In the genomic region with DNA sequence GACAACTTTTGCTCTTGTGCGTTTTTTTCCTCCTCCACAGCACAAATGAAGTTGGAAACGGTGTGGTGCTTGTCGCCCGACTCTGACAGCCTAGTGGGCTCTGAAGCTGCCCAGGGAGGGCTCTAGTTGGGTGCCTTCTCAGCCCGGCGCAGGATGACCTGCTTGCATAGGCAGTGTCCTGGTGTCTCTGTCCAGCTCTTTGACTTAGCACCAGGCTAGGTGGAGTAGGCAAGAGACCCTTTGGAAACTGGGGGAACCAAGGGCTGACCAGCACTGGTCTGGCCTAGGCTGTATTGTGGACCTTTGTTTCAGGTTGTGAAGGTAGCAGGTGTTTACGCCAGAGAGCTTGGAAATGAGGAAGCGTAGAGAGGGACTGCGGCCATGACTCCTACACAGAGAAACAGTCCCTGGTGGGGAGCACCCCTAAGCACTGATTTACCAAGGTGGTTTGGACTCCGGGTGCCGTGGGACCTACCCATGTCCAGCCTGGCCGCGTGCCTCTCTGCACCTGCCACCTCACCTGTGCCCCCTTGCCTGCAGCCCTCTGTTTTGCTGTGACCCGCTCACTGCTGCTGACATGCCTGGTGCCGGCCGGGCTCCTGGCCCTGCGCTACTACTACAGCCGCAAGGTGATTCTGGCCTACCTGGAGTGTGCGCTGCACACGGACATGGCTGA, we compare ENCODE assay signal across 9 mouse cellular contexts. TPM values are rescaled to one million over a fixed set of nuclear protein-coding genes. Genes with fewer than 3 reads are reported as not detected.
A peak's percentile ranks its signal among the peaks of the same experiment; 100 is the strongest.
DNase-seq lines count a peak whose midpoint lies in the region; ATAC-seq and TF ChIP-seq lines count a peak whose summit lies in the region.
"Had no signal": no experiment of that assay in that cellular context is flagged by ENCODE, and none has a peak within 500 bp of the region (broad histone marks: within the 10 kb centered on the region; RNA-seq: fewer than 3 reads in every experiment).

No protein-coding gene starts in this region.

- H3K4me2 ChIP-seq in embryonic facial prominence, embryonic 12.5 days (replicated peaks) = peak overlapping the region; percentile 97
- H3K4me2 ChIP-seq in limb, embryonic 12.5 days = peak overlapping the region; percentile 98

- H3K27ac ChIP-seq in heart, embryonic 10.5 days = no peak overlapping the region
- H3K27ac ChIP-seq in embryonic facial prominence, embryonic 12.5 days = no peak overlapping the region
- H3K27ac ChIP-seq in limb, embryonic 12.5 days = no peak overlapping the region

- 69% methylated on average over 20 of the region's 20 CpGs for WGBS in heart, embryonic 10.5 days
- WGBS in embryonic facial prominence, embryonic 12.5 days = 67% methylated on average over 20 of the region's 20 CpGs
- WGBS in limb, embryonic 12.5 days = 68% methylated on average over 20 of the region's 20 CpGs

- TF ChIP-seq CTCF in E14TG2a.4 (conservative IDR thresholded peaks at IDR 0.05; ENCODE audit: low read length) = no peak

- H3K27me3 ChIP-seq in heart, embryonic 10.5 days (ENCODE audit: insufficient read depth, poor library complexity, severe bottlenecking) = peaks cover 81% of the 10 kb centered on the region
- peaks cover 85% of the 10 kb centered on the region for H3K27me3 ChIP-seq in E14TG2a.4 (ENCODE audit: insufficient read depth, low read length)
- peaks cover 64% of the 10 kb centered on the region for H3K27me3 ChIP-seq in embryonic facial prominence, embryonic 12.5 days
- peaks cover 71% of the 10 kb centered on the region for H3K27me3 ChIP-seq in limb, embryonic 12.5 days

- DNase-seq in heart, embryonic 10.5 days (ENCODE audit: low spot score) = no peak
- DNase-seq in heart, adult 8-10 months (ENCODE audit: low spot score) = no peak
- no peak for DNase-seq in right cerebral cortex, postnatal 14 days
- no peak for DNase-seq in urinary bladder, postnatal 25 days (ENCODE audit: low spot score)
- no peak for DNase-seq in layer of hippocampus, postnatal 14 days (ENCODE audit: low spot score in 2 of 2)

- H3K4me1 ChIP-seq in heart, embryonic 10.5 days = peaks cover 23% of the 10 kb centered on the region
- peaks cover 28% of the 10 kb centered on the region for H3K4me1 ChIP-seq in E14TG2a.4 (replicated peaks; ENCODE audit: low read depth, low read length)
- peaks cover 6% of the 10 kb centered on the region; the same call in 1 of the 2 replicates for H3K4me1 ChIP-seq in embryonic facial prominence, embryonic 12.5 days
- peaks cover 18% of the 10 kb centered on the region for H3K4me1 ChIP-seq in limb, embryonic 12.5 days (replicated peaks)

- no peak overlapping the region for H3K9ac ChIP-seq in embryonic facial prominence, embryonic 12.5 days
- no peak overlapping the region for H3K9ac ChIP-seq in limb, embryonic 12.5 days (replicated peaks)

- no peaks in the 10 kb centered on the region; the same call in 1 of the 2 replicates for H3K36me3 ChIP-seq in heart, embryonic 10.5 days
- H3K36me3 ChIP-seq in E14TG2a.4 (ENCODE audit: insufficient read depth, low read length) = no peaks in the 10 kb centered on the region
- H3K36me3 ChIP-seq in embryonic facial prominence, embryonic 12.5 days = no peaks in the 10 kb centered on the region
- no peaks in the 10 kb centered on the region for H3K36me3 ChIP-seq in limb, embryonic 12.5 days

- no peak for ATAC-seq in embryonic facial prominence, embryonic 12.5 days (ENCODE audit: insufficient number of reproducible peaks, insufficient read depth, low FRiP score, low TSS enrichment)
- no peak for ATAC-seq in limb, embryonic 12.5 days (ENCODE audit: insufficient number of reproducible peaks, insufficient read depth, low FRiP score, low TSS enrichment, low read depth)

- peak overlapping the region; percentile 74 for H3K4me3 ChIP-seq in heart, embryonic 10.5 days
- H3K4me3 ChIP-seq in E14TG2a.4 (replicated peaks; ENCODE audit: low read length) = peak overlapping the region; percentile 86
- H3K4me3 ChIP-seq in embryonic facial prominence, embryonic 12.5 days = peak overlapping the region; percentile 64
- peak overlapping the region; percentile 67; the same call in 1 of the 2 replicates for H3K4me3 ChIP-seq in limb, embryonic 12.5 days (replicated peaks)

- H3K9me3 ChIP-seq in heart, embryonic 10.5 days = no peaks in the 10 kb centered on the region
- peaks cover 6% of the 10 kb centered on the region; the same call in 1 of the 2 replicates for H3K9me3 ChIP-seq in E14TG2a.4 (ENCODE audit: low read length)
- H3K9me3 ChIP-seq in embryonic facial prominence, embryonic 12.5 days = no peaks in the 10 kb centered on the region
- no peaks in the 10 kb centered on the region for H3K9me3 ChIP-seq in limb, embryonic 12.5 days

RNA-seq across cellular contexts. Expression of a gene that starts 2.2 kb away (rescaled TPM):
- polyA plus RNA-seq in heart, embryonic 10.5 days (2016; fragmentation: Nextera tagmentation; extraction: Ambion mirVana) = 0.39 and 0.45 TPM in 2 replicates
- total RNA-seq in heart, adult 8-10 months (2022) = 1 to 10 TPM; 1.3 to 1.9 (median 1.6) TPM
- polyA plus RNA-seq in embryonic facial prominence, embryonic 12.5 days (2016; fragmentation: Nextera tagmentation; extraction: Ambion mirVana) = 0.34 and 0.41 TPM in 2 replicates
- polyA plus RNA-seq in limb, embryonic 12.5 days (2016; fragmentation: Nextera tagmentation; extraction: Ambion mirVana) = 0.13 and 0.20 TPM in 2 replicates
- 10 to 100 TPM; 92.6 to 94.1 TPM for total RNA-seq in layer of hippocampus, postnatal 14 days (2021)
- polyA plus RNA-seq: C2C12 had no signal

RNA-seq across cellular contexts. Expression of a gene that starts 14.7 kb away (rescaled TPM):
- polyA plus RNA-seq in heart, embryonic 10.5 days (2016; fragmentation: Nextera tagmentation; extraction: Ambion mirVana) = 82.7 and 88.8 TPM in 2 replicates
- 1 to 10 TPM; 3.3 to 6.5 (median 3.9) TPM for total RNA-seq in heart, adult 8-10 months (2022)
- polyA plus RNA-seq in embryonic facial prominence, embryonic 12.5 days (2016; fragmentation: Nextera tagmentation; extraction: Ambion mirVana) = 213 and 239 TPM in 2 replicates
- polyA plus RNA-seq in limb, embryonic 12.5 days (2016; fragmentation: Nextera tagmentation; extraction: Ambion mirVana) = 186 and 197 TPM in 2 replicates
- total RNA-seq in layer of hippocampus, postnatal 14 days (2021) = 10 to 100 TPM; 89.0 to 91.6 TPM
